Mouse (Mus musculus) kidney, adult 2 months (tissue): ENCODE data around the gene Gpd2.

Experiments used
- CTCF ChIP-seq: fragments of 200-500 bp; conservative IDR thresholded peaks from 2 replicates; pipeline ENCODE4 v1.5.1; 2011; ENCODE audit warnings: low read depth, mild to moderate bottlenecking, control low read depth, low read length, moderate library complexity, mixed read lengths; ENCODE audit not compliant: insufficient read depth, insufficient read length
- POLR2A ChIP-seq: fragments of 200-500 bp; IDR thresholded peaks from one replicate; pipeline ENCODE4 v1.6.1; 2011; ENCODE audit warnings: low read depth, low read length, control low read depth

DNA sequence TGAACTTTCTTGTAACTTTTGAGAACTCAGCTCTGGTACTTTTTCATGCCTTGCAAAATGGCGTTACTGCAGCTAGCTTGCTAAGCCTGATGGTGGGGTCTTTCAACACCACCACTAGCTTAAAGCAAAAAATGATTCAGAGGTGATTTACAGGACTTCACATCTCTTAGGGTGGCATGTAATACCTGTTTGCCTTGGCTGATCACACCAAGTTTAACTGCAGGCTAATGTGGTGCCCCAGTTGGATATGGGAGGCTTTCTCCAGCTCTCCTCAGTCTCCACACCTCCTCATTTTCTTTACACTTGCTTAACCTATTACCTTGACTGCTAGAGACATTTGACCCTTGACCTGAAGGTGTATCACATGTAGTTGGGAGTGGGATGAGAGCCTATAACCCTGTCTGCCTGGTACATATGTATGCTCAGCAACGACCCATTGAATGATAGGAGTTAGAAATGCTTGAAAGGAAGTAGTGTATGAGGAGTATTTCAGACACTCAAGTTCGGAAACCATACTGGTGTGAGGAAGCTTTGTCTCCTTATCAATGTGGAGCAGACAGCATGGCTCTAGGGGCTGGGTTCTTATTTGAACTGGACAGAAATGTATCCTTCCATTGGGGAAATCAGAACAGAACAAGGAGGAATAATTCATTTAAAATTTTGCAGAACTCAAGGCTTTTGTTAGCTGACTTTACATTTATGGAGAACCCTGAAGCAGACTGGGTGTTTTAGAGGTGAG, 14.0 kb upstream of the Gpd2 start:
- no peak for TF ChIP-seq CTCF
- TF ChIP-seq POLR2A: no peak
